Mouse (Mus musculus): Measurements from ENCODE around the gene Slc7a6os. TPM values are rescaled to one million over a fixed set of nuclear protein-coding genes. Genes with fewer than 3 reads are reported as not detected.

Slc7a6os gene
- polyA plus RNA-seq, 1 experiment = 21.7 TPM

DNA sequence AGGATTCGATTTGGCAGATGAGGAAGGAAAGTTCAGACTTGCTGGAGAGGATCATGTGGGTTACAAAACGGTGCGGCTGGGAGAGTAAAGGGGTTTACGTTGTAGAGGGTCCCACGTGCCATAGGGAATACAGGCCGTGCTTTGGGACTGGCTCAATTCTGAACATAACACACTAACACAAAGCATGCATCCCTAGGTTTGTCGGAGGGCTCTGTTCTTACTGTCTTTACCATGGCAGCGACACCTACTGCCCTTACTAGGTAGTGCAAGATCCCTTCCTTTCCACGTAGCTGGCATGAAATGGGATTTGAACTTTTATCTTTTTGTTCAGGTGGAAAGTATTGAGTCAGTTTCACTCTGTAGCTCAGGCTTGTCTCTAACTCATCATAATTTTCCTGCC lies 15.9 kb upstream of the Slc7a6os start:
- Histone ChIP-seq H3K79me2 (ENCODE audit: control insufficient read depth, insufficient read depth) (no peaks in the 10 kb centered on the region), H3K4me2 (ENCODE audit: low read depth) (no peak overlapping the region), H3K36me3 (ENCODE audit: control insufficient read depth, insufficient read depth) (peaks cover 10% of the 10 kb centered on the region), H3K4me3 (no peak overlapping the region), H3ac (ENCODE audit: control insufficient read depth, insufficient read length) (no peak overlapping the region), H3K27me3 (ENCODE audit: control insufficient read depth, insufficient read depth, insufficient read length) (no peaks in the 10 kb centered on the region)
- no peak for TF ChIP-seq TCF3 (IDR thresholded peaks at IDR 0.05; ENCODE audit: insufficient read length, low read depth)
- TF ChIP-seq POLR2AphosphoS2 (IDR thresholded peaks at IDR 0.05; ENCODE audit: insufficient read length, low read depth) = no peak
- TF ChIP-seq E2F4 (IDR thresholded peaks at IDR 0.05; ENCODE audit: insufficient read depth) = no peak
- TF ChIP-seq REST (IDR thresholded peaks at IDR 0.05; ENCODE audit: insufficient read depth, insufficient read length) = no peak
- no peak for TF ChIP-seq TCF12 (IDR thresholded peaks at IDR 0.05; ENCODE audit: insufficient read depth, poor library complexity, severe bottlenecking)
- no peak for TF ChIP-seq MYOD1 (IDR thresholded peaks at IDR 0.05; ENCODE audit: control insufficient read depth in 1 of 3, insufficient read length in 2 of 3, low read depth in 2 of 3)
- no peak for TF ChIP-seq SRF (IDR thresholded peaks at IDR 0.05; ENCODE audit: control insufficient read depth, insufficient read length, low read depth)
- no peak for TF ChIP-seq CEBPB (IDR thresholded peaks at IDR 0.05; ENCODE audit: insufficient read depth, poor library complexity, severe bottlenecking)
- no peak for TF ChIP-seq MAX (IDR thresholded peaks at IDR 0.05; ENCODE audit: low read depth)

DNA sequence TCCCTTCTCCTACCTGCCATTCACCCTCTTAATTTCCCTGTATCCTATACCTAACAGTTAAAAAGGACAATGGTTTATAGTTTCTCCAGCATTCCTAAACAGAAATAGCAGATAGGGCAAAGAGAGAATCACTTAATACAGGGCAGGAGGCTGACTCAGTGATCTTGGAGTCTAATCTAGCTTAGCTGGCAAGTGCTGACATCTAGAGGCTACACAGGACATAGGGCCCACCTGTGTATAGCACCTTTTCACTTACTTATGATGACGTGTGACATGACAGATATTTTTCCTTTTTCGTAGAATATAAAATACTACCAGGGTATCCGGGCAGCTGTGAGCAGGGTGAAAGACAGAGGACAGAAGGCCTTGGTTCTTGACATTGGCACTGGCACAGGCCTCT lies 8.9 kb upstream of the Slc7a6os start:
- no peaks in the 10 kb centered on the region for H3K27me3 ChIP-seq (ENCODE audit: control insufficient read depth, insufficient read depth, insufficient read length)
- H3K36me3 ChIP-seq (ENCODE audit: control insufficient read depth, insufficient read depth) = peaks cover 31% of the 10 kb centered on the region
- H3ac ChIP-seq (ENCODE audit: control insufficient read depth, insufficient read length) = no peak overlapping the region
- H3K79me2 ChIP-seq (ENCODE audit: control insufficient read depth, insufficient read depth) = no peaks in the 10 kb centered on the region
- no peak overlapping the region for H3K4me3 ChIP-seq
- no peak overlapping the region for H3K4me2 ChIP-seq (ENCODE audit: low read depth)
- no peak for TF ChIP-seq REST (IDR thresholded peaks at IDR 0.05; ENCODE audit: insufficient read depth, insufficient read length)
- TF ChIP-seq MYOD1 (IDR thresholded peaks at IDR 0.05; ENCODE audit: control insufficient read depth in 1 of 3, insufficient read length in 2 of 3, low read depth in 2 of 3) = no peak
- TF ChIP-seq MAX (IDR thresholded peaks at IDR 0.05; ENCODE audit: low read depth) = no peak
- no peak for TF ChIP-seq POLR2AphosphoS2 (IDR thresholded peaks at IDR 0.05; ENCODE audit: insufficient read length, low read depth)
- no peak for TF ChIP-seq E2F4 (IDR thresholded peaks at IDR 0.05; ENCODE audit: insufficient read depth)
- TF ChIP-seq SRF (IDR thresholded peaks at IDR 0.05; ENCODE audit: control insufficient read depth, insufficient read length, low read depth) = no peak
- TF ChIP-seq MYOG (IDR thresholded peaks at IDR 0.05; ENCODE audit: control insufficient read depth in 1 of 3, insufficient read depth in 1 of 3, insufficient read length in 2 of 3, low read depth in 2 of 3) = no peak
- TF ChIP-seq TCF3 (IDR thresholded peaks at IDR 0.05; ENCODE audit: insufficient read length, low read depth) = no peak
- no peak for TF ChIP-seq USF1 (IDR thresholded peaks at IDR 0.05; ENCODE audit: low read depth)
- TF ChIP-seq CEBPB (IDR thresholded peaks at IDR 0.05; ENCODE audit: insufficient read depth, poor library complexity, severe bottlenecking) = no peak
- no peak for TF ChIP-seq TCF12 (IDR thresholded peaks at IDR 0.05; ENCODE audit: insufficient read depth, poor library complexity, severe bottlenecking)
- TF ChIP-seq POLR2A (IDR thresholded peaks at IDR 0.05; ENCODE audit: insufficient read length, low read depth) = no peak

GRCm38 (mm10) chr8:106213959-106214358 lies 3.2 kb upstream of the Slc7a6os start:
- Histone ChIP-seq H3ac (ENCODE audit: control insufficient read depth, insufficient read length) (no peak overlapping the region), H3K4me3 (no peak overlapping the region), H3K36me3 (ENCODE audit: control insufficient read depth, insufficient read depth) (peaks cover 18% of the 10 kb centered on the region), H3K4me2 (ENCODE audit: low read depth) (no peak overlapping the region), H3K79me2 (ENCODE audit: control insufficient read depth, insufficient read depth) (peaks cover 26% of the 10 kb centered on the region), H3K27me3 (ENCODE audit: control insufficient read depth, insufficient read depth, insufficient read length) (no peaks in the 10 kb centered on the region)
- no peak for TF ChIP-seq MAX (IDR thresholded peaks at IDR 0.05; ENCODE audit: low read depth)
- no peak for TF ChIP-seq POLR2AphosphoS2 (IDR thresholded peaks at IDR 0.05; ENCODE audit: insufficient read length, low read depth)
- TF ChIP-seq REST (IDR thresholded peaks at IDR 0.05; ENCODE audit: insufficient read depth, insufficient read length) = no peak
- no peak for TF ChIP-seq MYOG (IDR thresholded peaks at IDR 0.05; ENCODE audit: control insufficient read depth in 1 of 3, insufficient read depth in 1 of 3, insufficient read length in 2 of 3, low read depth in 2 of 3)
- TF ChIP-seq POLR2A (IDR thresholded peaks at IDR 0.05; ENCODE audit: insufficient read length, low read depth) = no peak
- no peak for TF ChIP-seq CEBPB (IDR thresholded peaks at IDR 0.05; ENCODE audit: insufficient read depth, poor library complexity, severe bottlenecking)
- no peak for TF ChIP-seq USF1 (IDR thresholded peaks at IDR 0.05; ENCODE audit: low read depth)
- TF ChIP-seq SRF (IDR thresholded peaks at IDR 0.05; ENCODE audit: control insufficient read depth, insufficient read length, low read depth) = no peak
- TF ChIP-seq TCF3 (IDR thresholded peaks at IDR 0.05; ENCODE audit: insufficient read length, low read depth) = no peak
- no peak for TF ChIP-seq TCF12 (IDR thresholded peaks at IDR 0.05; ENCODE audit: insufficient read depth, poor library complexity, severe bottlenecking)
- TF ChIP-seq MYOD1 (IDR thresholded peaks at IDR 0.05; ENCODE audit: control insufficient read depth in 1 of 3, insufficient read length in 2 of 3, low read depth in 2 of 3) = no peak
- no peak for TF ChIP-seq E2F4 (IDR thresholded peaks at IDR 0.05; ENCODE audit: insufficient read depth)

DNA sequence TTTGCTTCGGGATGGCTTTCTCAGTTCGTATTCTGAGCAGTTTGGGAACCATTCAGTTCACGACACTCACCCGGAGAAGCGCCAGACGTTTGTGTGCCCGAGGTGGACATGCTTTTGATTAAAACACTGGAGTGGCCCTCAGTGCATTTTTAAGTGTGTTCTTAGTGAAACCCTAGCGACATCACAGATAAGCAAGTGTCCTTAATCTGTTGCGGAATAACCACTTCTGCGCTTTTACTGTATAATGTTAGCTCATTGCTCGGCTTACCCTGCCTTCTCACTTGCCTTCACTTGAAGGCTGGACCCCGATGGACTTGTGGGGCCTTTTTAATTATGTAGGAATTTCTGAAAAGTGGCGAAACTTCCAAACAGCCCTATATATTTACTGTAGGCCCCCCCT lies 686 bp upstream of the Slc7a6os start:
- peak overlapping the region; percentile 74 for H3ac ChIP-seq (ENCODE audit: control insufficient read depth, insufficient read length)
- H3K27me3 ChIP-seq (ENCODE audit: control insufficient read depth, insufficient read depth, insufficient read length) = no peaks in the 10 kb centered on the region
- no peak for TF ChIP-seq POLR2A (IDR thresholded peaks at IDR 0.05; ENCODE audit: insufficient read length, low read depth)
- TF ChIP-seq REST (IDR thresholded peaks at IDR 0.05; ENCODE audit: insufficient read depth, insufficient read length) = no peak
- no peak for TF ChIP-seq E2F4 (IDR thresholded peaks at IDR 0.05; ENCODE audit: insufficient read depth)
- no peak for TF ChIP-seq MYOD1 (IDR thresholded peaks at IDR 0.05; ENCODE audit: control insufficient read depth in 1 of 3, insufficient read length in 2 of 3, low read depth in 2 of 3)
- no peak for TF ChIP-seq TCF3 (IDR thresholded peaks at IDR 0.05; ENCODE audit: insufficient read length, low read depth)
- TF ChIP-seq MAX (IDR thresholded peaks at IDR 0.05; ENCODE audit: low read depth) = no peak
- no peak for TF ChIP-seq USF1 (IDR thresholded peaks at IDR 0.05; ENCODE audit: low read depth)
- TF ChIP-seq TCF12 (IDR thresholded peaks at IDR 0.05; ENCODE audit: insufficient read depth, poor library complexity, severe bottlenecking) = no peak
- no peak for TF ChIP-seq SRF (IDR thresholded peaks at IDR 0.05; ENCODE audit: control insufficient read depth, insufficient read length, low read depth)
- TF ChIP-seq MYOG (IDR thresholded peaks at IDR 0.05; ENCODE audit: control insufficient read depth in 1 of 3, insufficient read depth in 1 of 3, insufficient read length in 2 of 3, low read depth in 2 of 3) = no peak
- peak overlapping the region; percentile 97 for H3K4me3 ChIP-seq
- peaks cover 44% of the 10 kb centered on the region for H3K79me2 ChIP-seq (ENCODE audit: control insufficient read depth, insufficient read depth)
- peaks cover 10% of the 10 kb centered on the region for H3K36me3 ChIP-seq (ENCODE audit: control insufficient read depth, insufficient read depth)
- peak overlapping the region; percentile 83 for H3K4me2 ChIP-seq (ENCODE audit: low read depth)

Data from myocyte (in vitro differentiated cells).